Mouse (Mus musculus) liver, embryonic 13.5 days (tissue): ENCODE data around the gene Pcbp3. TPM values are rescaled to one million over a fixed set of nuclear protein-coding genes. Genes with fewer than 3 reads are reported as not detected.
A peak's percentile ranks its signal among the peaks of the same experiment; 100 is the strongest.

ENCODE experiments used
- ATAC-seq: fragments of 200-750 bp; cut with Nextera tagmentation; 2 replicates; pipeline ENCODE4 v1.8.0; 2017; ENCODE audit warnings: low read depth, mild to moderate bottlenecking, moderate number of reproducible peaks, moderate library complexity
- DNase-seq: peaks from one replicate; pipeline ENCODE4 v3.0.0; 2022
- H3K27ac ChIP-seq: fragments of 300-500 bp; sonication (generic); 2 replicates; pipeline ENCODE4 v1.5.1; 2015; ENCODE audit warnings: moderate library complexity, mild to moderate bottlenecking, inconsistent platforms
- H3K27me3 ChIP-seq: fragments of 300-500 bp; sonication (generic); 2 replicates; pipeline ENCODE4 v1.6.1; 2015; ENCODE audit warnings: mild to moderate bottlenecking, inconsistent platforms
- H3K36me3 ChIP-seq: fragments of 300-500 bp; sonication (generic); 2 replicates; pipeline ENCODE4 v1.6.1; 2015; ENCODE audit warnings: mild to moderate bottlenecking, inconsistent platforms
- H3K4me1 ChIP-seq: fragments of 300-500 bp; sonication (generic); replicated peaks from 2 replicates; pipeline ENCODE4 v1.6.1; 2015; ENCODE audit warnings: inconsistent platforms
- H3K4me2 ChIP-seq: fragments of 300-500 bp; sonication (generic); 2 replicates; pipeline ENCODE4 v1.6.1; 2015; ENCODE audit warnings: inconsistent platforms, mild to moderate bottlenecking, moderate library complexity
- H3K4me3 ChIP-seq: fragments of 300-500 bp; sonication (generic); replicated peaks from 2 replicates; pipeline ENCODE4 v1.5.1; 2015; ENCODE audit warnings: mild to moderate bottlenecking, inconsistent platforms
- H3K9ac ChIP-seq: fragments of 300-500 bp; sonication (generic); 2 replicates; pipeline ENCODE4 v1.6.1; 2015; ENCODE audit warnings: mild to moderate bottlenecking, inconsistent platforms
- H3K9me3 ChIP-seq: fragments of 300-500 bp; sonication (generic); replicated peaks from 2 replicates; pipeline ENCODE4 v1.6.1; 2016; ENCODE audit warnings: inconsistent platforms
- WGBS: fragments of 180-500 bp; shearing (Covaris S2); methylation state at CpG from one replicate; pipeline ENCODE4 v1.1.7; 2015; ENCODE audit not compliant: insufficient replicate concordance; 5-methylcytosine and 5-hydroxymethylcytosine counted together
- polyA plus RNA-seq: library from polyadenylated mRNA; unstranded; fragments of >200 nt; fragmentation: Nextera tagmentation; extraction: Ambion mirVana; gene quantifications from 2 replicates; pipeline ENCODE4 v1.2.1, GENCODE M21; 2015

The Pcbp3 gene
- polyA plus RNA-seq, 1 experiment from 2014 or later: 5.1 TPM

GRCm38 (mm10) chr10:76844365-76844764 lies 117.3 kb downstream of the Pcbp3 start:
- Histone ChIP-seq H3K36me3 (no peaks in the 10 kb centered on the region), H3K9ac (no peak overlapping the region), H3K4me1 (no peaks in the 10 kb centered on the region), H3K27ac (no peak overlapping the region), H3K27me3 (no peaks in the 10 kb centered on the region), H3K4me2 (no peak overlapping the region), H3K9me3 (no peaks in the 10 kb centered on the region), H3K4me3 (no peak overlapping the region)
- no peak for DNase-seq
- 70% methylated on average over 3 of the region's 3 CpGs for WGBS
- ATAC-seq: no peak

GRCm38 (mm10) chr10:76842087-76842486 lies 119.6 kb downstream of the Pcbp3 start:
- H3K27me3 ChIP-seq: no peaks in the 10 kb centered on the region
- H3K27ac ChIP-seq: no peak overlapping the region
- no peak overlapping the region for H3K9ac ChIP-seq
- no peak overlapping the region for H3K4me3 ChIP-seq
- no peak for ATAC-seq
- H3K36me3 ChIP-seq: no peaks in the 10 kb centered on the region
- H3K4me1 ChIP-seq: no peaks in the 10 kb centered on the region
- WGBS: 38% methylated on average over 3 of the region's 3 CpGs
- H3K4me2 ChIP-seq: no peak overlapping the region
- DNase-seq: no peak
- no peaks in the 10 kb centered on the region for H3K9me3 ChIP-seq

DNA sequence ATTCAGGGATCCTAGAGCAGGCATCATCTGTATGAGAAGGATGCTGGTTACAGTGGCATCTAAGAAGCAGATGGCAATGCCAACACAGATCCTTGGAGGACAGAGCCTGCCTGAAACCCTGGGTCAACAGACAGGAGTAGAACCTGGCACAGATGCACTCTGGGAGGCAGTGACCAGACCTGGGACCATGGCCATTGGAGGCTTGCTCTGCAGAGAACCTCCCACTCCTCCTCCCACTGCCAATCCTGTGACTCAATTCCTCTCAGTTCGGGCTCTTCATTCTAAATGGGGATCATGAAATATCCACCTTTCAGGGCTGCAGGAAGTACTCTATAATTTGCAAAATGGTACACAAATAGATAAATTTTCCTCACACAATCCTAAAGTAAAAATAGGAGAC lies 120.5 kb downstream of the Pcbp3 start:
- no peaks in the 10 kb centered on the region for H3K4me1 ChIP-seq
- no peak for ATAC-seq
- H3K4me2 ChIP-seq: no peak overlapping the region
- 37% methylated on average over 1 of the region's 1 CpGs for WGBS
- H3K9me3 ChIP-seq: no peaks in the 10 kb centered on the region
- no peak overlapping the region for H3K4me3 ChIP-seq
- no peaks in the 10 kb centered on the region for H3K36me3 ChIP-seq
- no peaks in the 10 kb centered on the region for H3K27me3 ChIP-seq
- DNase-seq: no peak
- no peak overlapping the region for H3K9ac ChIP-seq
- H3K27ac ChIP-seq: no peak overlapping the region

GRCm38 (mm10) chr10:76840566-76840965 lies 121.1 kb downstream of the Pcbp3 start:
- DNase-seq: no peak
- Histone ChIP-seq H3K4me1 (no peaks in the 10 kb centered on the region), H3K9ac (no peak overlapping the region), H3K27ac (no peak overlapping the region), H3K9me3 (no peaks in the 10 kb centered on the region), H3K4me3 (no peak overlapping the region), H3K4me2 (no peak overlapping the region), H3K27me3 (no peaks in the 10 kb centered on the region), H3K36me3 (no peaks in the 10 kb centered on the region)
- WGBS: 65% methylated on average over 5 of the region's 5 CpGs
- ATAC-seq: no peak

GRCm38 (mm10) chr10:76835497-76836357 lies 126.0 kb downstream of the Pcbp3 start:
- H3K27me3 ChIP-seq: no peaks in the 10 kb centered on the region
- no peaks in the 10 kb centered on the region for H3K9me3 ChIP-seq
- no peaks in the 10 kb centered on the region for H3K36me3 ChIP-seq
- ATAC-seq (no peak), DNase-seq (peak; percentile 34)
- no peak overlapping the region for H3K9ac ChIP-seq
- H3K27ac ChIP-seq: no peak overlapping the region
- WGBS: 48% methylated on average over 14 of the region's 14 CpGs
- no peak overlapping the region for H3K4me2 ChIP-seq
- H3K4me3 ChIP-seq: no peak overlapping the region
- H3K4me1 ChIP-seq: no peaks in the 10 kb centered on the region

- H3K9me3 ChIP-seq: no peaks in the 10 kb centered on the region
- H3K27ac ChIP-seq: no peak overlapping the region
- H3K27me3 ChIP-seq: no peaks in the 10 kb centered on the region
- no peak overlapping the region for H3K4me3 ChIP-seq
- no peaks in the 10 kb centered on the region for H3K4me1 ChIP-seq
- no peak for ATAC-seq
- WGBS: 44% methylated on average over 1 of the region's 1 CpGs
- H3K9ac ChIP-seq: no peak overlapping the region
- no peaks in the 10 kb centered on the region for H3K36me3 ChIP-seq
- no peak overlapping the region for H3K4me2 ChIP-seq
- no peak for DNase-seq
Observed at GRCm38 (mm10) chr10:76832841-76833240, 128.8 kb downstream of the Pcbp3 start.

DNA sequence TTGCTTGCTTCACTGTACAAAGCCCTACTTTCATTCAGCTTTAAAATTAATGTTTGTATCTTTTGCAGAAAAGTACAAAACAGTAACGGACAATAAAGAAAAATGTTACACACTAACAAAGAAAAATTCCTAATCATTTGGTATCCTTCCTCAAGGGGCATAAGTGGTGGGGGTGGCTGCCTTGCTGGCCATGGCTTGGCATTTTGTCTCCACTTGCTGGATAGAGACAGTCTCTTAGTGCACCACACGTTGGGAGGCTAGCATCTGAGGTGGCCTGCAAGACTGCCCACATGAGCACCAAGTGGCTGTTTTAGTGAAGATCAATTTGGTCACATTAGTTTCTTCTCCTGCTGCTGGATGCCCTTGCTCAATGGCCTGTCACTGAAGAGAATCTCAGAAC lies 129.8 kb downstream of the Pcbp3 start:
- no peak for DNase-seq
- no peaks in the 10 kb centered on the region for H3K27me3 ChIP-seq
- H3K36me3 ChIP-seq: no peaks in the 10 kb centered on the region
- ATAC-seq: no peak
- H3K4me1 ChIP-seq: no peaks in the 10 kb centered on the region
- no peaks in the 10 kb centered on the region for H3K9me3 ChIP-seq
- no peak overlapping the region for H3K9ac ChIP-seq
- no peak overlapping the region for H3K4me3 ChIP-seq
- 55% methylated on average over 2 of the region's 2 CpGs for WGBS
- no peak overlapping the region for H3K27ac ChIP-seq
- no peak overlapping the region for H3K4me2 ChIP-seq

DNA sequence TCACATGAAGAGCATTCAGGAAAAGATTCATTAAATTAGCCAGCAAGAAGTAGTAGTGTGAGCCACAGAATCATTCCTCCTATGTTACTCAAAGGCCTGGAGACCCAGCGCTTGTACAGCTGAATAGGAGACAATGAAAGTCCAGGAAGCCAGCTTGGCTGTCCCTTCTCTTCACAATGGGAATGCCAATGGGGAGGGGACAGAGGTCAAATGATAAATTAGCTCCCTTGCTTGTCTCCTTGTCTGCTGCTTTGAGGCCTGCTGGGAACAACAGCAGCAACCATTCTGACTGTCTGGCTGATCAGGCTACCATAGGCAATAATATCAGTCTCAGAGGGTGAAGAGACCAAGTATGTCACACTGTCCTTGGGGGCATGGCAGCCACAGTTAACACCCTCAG lies 130.5 kb downstream of the Pcbp3 start:
- WGBS: 58% methylated on average over 1 of the region's 1 CpGs
- Histone ChIP-seq H3K27me3 (no peaks in the 10 kb centered on the region), H3K27ac (no peak overlapping the region), H3K9ac (no peak overlapping the region), H3K9me3 (no peaks in the 10 kb centered on the region), H3K4me1 (no peaks in the 10 kb centered on the region), H3K36me3 (no peaks in the 10 kb centered on the region), H3K4me2 (no peak overlapping the region), H3K4me3 (no peak overlapping the region)
- DNase-seq (no peak), ATAC-seq (no peak)

GRCm38 (mm10) chr10:76828936-76829335 lies 132.8 kb downstream of the Pcbp3 start:
- no peak overlapping the region for H3K27ac ChIP-seq
- H3K36me3 ChIP-seq: no peaks in the 10 kb centered on the region
- H3K9me3 ChIP-seq: no peaks in the 10 kb centered on the region
- no peak overlapping the region for H3K4me2 ChIP-seq
- no peaks in the 10 kb centered on the region for H3K4me1 ChIP-seq
- WGBS: 90% methylated on average over 4 of the region's 4 CpGs
- H3K9ac ChIP-seq: no peak overlapping the region
- DNase-seq (no peak), ATAC-seq (no peak)
- H3K4me3 ChIP-seq: no peak overlapping the region
- no peaks in the 10 kb centered on the region for H3K27me3 ChIP-seq

GRCm38 (mm10) chr10:76822698-76823097 lies 139.0 kb downstream of the Pcbp3 start:
- H3K4me3 ChIP-seq: no peak overlapping the region
- no peaks in the 10 kb centered on the region for H3K9me3 ChIP-seq
- ATAC-seq (no peak), DNase-seq (no peak)
- H3K36me3 ChIP-seq: no peaks in the 10 kb centered on the region
- no peak overlapping the region for H3K9ac ChIP-seq
- no peaks in the 10 kb centered on the region for H3K4me1 ChIP-seq
- H3K27me3 ChIP-seq: no peaks in the 10 kb centered on the region
- no peak overlapping the region for H3K4me2 ChIP-seq
- 76% methylated on average over 8 of the region's 8 CpGs for WGBS
- no peak overlapping the region for H3K27ac ChIP-seq

DNA sequence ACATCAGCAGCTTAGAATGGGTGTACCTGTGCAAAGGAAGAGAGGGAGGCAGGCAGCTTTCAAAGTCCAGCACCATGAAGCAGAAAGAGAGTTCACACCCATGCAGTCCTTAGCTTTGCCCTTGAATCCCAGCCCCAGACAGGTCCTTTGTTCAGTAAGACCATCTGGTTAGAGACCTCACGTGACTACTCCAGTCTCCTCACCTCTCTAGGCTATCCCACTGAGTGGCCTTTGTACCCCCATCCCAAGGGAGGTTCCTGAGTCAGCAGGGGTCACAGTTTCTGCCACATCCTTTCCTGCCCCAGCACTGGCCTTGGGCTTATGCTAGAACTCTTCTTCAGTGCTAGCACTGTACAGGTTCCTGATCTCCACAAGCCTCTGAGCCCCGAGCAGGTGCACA lies 142.4 kb downstream of the Pcbp3 start:
- no peak overlapping the region for H3K4me2 ChIP-seq
- H3K9ac ChIP-seq: no peak overlapping the region
- no peak overlapping the region for H3K4me3 ChIP-seq
- 47% methylated on average over 2 of the region's 2 CpGs for WGBS
- no peaks in the 10 kb centered on the region for H3K9me3 ChIP-seq
- no peak for DNase-seq
- H3K36me3 ChIP-seq: no peaks in the 10 kb centered on the region
- H3K27me3 ChIP-seq: no peaks in the 10 kb centered on the region
- no peaks in the 10 kb centered on the region for H3K4me1 ChIP-seq
- no peak overlapping the region for H3K27ac ChIP-seq
- no peak for ATAC-seq

GRCm38 (mm10) chr10:76818337-76818736 lies 143.3 kb downstream of the Pcbp3 start:
- Histone ChIP-seq H3K36me3 (no peaks in the 10 kb centered on the region), H3K27me3 (no peaks in the 10 kb centered on the region), H3K4me3 (no peak overlapping the region), H3K4me1 (no peaks in the 10 kb centered on the region), H3K9ac (no peak overlapping the region), H3K27ac (no peak overlapping the region), H3K4me2 (no peak overlapping the region), H3K9me3 (no peaks in the 10 kb centered on the region)
- ATAC-seq (no peak), DNase-seq (no peak)
- WGBS: 77% methylated on average over 2 of the region's 2 CpGs
